Mouse (Mus musculus): ENCODE data around the gene Hoxa9.

DNA sequence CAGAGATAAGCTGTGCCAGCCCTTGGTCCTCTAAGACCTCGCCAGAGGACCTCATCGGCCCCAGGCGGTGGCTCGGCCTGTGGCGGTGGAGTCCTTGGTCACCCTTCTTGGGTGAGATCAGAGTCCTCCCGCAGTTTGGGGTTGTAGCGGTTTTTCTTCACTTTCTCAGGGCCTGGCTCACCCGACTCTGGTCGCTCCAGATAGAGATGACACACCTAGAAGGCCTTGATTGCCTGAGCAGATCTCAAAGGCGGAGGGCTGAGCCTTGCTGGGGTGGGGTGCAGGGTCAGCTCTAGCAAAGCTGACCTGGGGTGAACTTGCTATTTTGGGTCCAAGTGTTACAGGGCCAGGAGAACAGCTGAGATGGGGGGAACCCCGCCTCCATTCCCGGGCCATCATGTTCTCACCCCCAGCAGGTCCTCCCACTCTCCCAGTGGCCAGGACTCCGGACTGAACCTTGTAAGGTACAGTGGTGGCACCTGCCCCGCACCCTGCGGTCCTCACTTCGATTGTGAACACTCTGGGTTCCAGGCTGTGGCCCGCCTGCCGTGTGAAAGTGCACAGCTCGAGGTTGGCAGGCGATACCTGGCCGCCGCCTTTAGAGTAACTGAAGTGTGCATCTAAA lies 42.9 kb upstream of the Hoxa9 start:
- no peak for TF ChIP-seq CTCF (IDR thresholded peaks at IDR 0.05; ENCODE audit: insufficient read depth, low read depth, low read length)
- no peak for TF ChIP-seq POLR2A (IDR thresholded peaks at IDR 0.05; ENCODE audit: insufficient read depth, low read depth, low read length)

All from olfactory bulb, adult 2 months (tissue).